Mouse (Mus musculus) ovary, adult 18-20 months (tissue): ENCODE results near the gene Stxbp4.

Experiments
- DNase-seq: peaks from one replicate; pipeline ENCODE4 v3.0.0; 2022; ENCODE audit warnings: low spot score, mixed read lengths

The Stxbp4 gene

DNA sequence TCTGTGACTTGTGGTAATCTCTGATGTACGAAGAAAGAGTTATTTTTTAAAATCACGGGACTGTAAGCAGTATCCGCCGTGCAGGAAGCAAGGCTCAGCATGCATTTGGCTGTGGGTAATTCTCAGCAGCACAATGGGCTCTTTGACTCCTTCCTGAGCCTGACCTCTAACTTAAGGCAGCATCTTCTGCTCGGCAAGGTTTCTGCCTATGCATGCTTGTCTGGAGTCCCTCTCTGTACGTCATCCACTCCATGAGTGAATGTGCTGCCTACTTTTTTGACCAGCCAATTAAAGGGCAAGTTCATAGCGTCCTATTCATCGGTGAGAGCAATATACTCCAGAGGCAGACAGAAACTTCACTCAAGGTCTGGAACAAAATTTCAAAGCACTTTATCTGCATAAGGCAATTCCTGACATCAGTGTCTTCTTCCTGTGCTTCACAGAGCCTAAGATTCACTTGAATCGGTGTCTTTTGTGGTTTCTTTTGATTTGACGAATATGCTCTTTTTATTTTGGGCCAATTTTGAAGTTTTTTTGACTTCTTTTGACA, 173.8 kb downstream of the Stxbp4 start:
- no peak for DNase-seq

- no peak for DNase-seq
Observed at GRCm38 (mm10) chr11:90460458-90460857, 177.4 kb downstream of the Stxbp4 start.

DNA sequence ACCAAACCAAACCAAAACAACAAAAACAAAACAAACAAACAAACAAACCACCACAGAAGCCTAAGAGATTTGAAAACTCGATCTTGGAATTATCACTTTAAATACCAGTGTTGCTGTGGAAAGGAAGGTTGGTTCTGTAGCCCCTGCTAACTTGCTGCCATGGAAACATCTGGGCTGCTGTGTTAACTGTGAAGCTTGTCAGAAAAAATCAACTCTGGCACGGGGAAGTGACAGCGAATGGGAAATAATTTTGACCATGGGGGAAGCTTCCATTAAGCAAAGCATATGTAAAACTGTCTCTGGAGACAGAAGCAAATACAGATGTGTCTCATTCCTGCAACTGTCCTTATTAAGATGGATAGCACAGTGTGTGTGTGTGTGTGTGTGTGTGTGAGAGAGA, 185.8 kb downstream of the Stxbp4 start:
- DNase-seq = no peak

DNA sequence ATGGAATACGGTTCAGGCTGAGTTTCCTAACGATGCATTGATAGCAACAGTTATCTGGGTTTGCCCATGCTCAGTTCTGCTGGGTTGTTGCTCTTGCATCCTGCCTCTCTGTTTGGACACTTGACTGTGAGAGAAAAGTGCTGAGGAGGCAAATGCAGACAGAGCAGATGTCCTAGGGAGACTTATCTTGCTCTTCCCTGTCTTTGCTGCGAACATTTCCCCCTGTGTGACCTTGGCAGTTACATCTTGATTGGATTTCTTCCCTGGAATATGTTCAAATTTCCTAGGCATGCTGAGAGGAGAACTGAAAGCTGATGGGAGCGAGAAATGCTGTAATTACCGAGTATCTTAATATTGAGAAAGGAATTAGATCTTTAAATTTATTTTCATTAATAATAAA, 186.4 kb downstream of the Stxbp4 start:
- DNase-seq = no peak

DNA sequence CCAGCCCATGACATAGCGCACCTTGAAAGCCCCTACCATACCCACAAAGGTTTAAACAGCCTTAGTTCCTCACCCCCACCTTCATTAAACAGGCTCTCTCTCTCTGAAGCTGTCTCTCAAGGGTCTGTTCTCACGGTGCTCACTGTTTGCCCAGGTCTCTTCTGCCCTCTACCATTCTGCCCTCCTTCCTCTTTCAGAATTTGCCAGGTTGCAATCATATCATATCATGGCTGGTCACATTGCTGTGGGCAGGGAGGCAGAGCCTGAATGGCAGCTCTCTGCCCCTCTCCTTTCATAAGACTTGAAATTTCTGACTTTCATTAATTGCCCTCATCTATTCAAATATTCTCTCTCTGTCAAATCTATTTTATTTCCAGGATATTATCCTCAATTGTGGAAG, 195.4 kb downstream of the Stxbp4 start:
- no peak for DNase-seq

DNA sequence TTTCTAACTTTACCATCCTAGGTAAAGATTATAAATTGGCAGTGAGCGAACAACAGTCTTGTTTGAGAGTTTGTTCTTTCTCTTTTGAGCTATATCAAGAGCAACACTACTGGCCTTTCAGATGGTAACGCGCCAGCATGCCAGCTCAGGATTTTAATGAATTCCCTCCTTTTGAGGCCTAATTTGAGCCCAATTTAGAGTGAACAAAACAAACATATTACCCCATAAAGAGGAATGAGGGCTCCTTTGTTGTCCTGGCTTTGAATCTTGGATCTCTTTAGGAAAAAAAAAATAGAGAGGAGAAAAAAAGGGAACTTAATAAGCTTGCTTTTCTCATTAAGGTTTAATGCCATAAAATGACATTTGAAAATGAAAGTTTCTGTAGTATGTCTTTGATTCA, 197.0 kb downstream of the Stxbp4 start:
- no peak for DNase-seq

DNA sequence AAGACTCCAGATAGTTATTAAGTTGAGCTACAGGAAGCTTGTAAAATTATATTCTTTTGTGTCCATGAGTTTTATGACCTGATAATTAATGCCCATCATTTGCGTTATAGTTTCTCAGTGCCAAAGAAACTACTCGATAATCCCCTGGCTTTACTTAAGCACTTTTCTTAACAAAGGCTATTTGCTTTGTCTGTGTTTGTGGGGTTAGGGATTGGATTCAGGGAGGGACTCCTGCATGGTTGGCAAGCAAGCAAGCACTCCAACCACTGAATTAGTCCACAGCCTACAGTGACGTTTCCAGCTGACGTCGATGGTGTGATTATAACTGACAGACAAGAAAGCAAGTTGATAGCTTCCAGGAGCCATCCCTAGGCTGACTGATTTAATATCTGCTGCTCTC, 199.1 kb downstream of the Stxbp4 start:
- no peak for DNase-seq
